ENCODE assay signal across 18 mouse cellular contexts in the genomic region with DNA sequence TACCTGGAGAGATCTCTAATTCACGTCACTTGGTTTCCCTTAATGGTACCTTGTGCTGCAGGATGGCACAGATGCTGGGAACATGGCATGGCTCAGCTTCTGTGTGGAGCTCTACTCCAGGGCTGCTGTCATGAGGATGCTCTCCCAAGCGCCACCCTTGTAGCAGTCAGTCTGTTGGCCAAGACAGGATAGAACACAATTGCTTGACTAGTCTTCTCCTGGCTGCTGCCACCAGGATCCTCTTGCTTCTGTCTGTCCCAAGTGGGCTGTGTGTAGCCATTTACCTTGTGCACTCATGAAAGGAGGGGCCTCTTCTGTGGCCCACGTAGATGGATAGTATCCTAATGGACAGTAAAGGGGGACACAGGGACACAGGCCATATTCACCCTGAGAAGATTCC.
"Had no signal": no experiment of that assay in that cellular context is flagged by ENCODE, and none has a peak within 500 bp of the region (broad histone marks: within the 10 kb centered on the region; RNA-seq: fewer than 3 reads in every experiment).

No protein-coding gene starts in this region.

- ATAC-seq: intestine, postnatal 0 days had no signal

- H3K27me3 ChIP-seq: kidney, embryonic 15.5 days; limb, embryonic 12.5 days; limb, embryonic 15.5 days; megakaryocyte, embryonic 14.5 days had no signal

- H3K4me1 ChIP-seq: liver, embryonic 13.5 days had no signal

- H3K9me3 ChIP-seq: kidney, embryonic 15.5 days; limb, embryonic 12.5 days; limb, embryonic 15.5 days; liver, embryonic 13.5 days; midbrain, embryonic 10.5 days had no signal

- H3K9ac ChIP-seq: kidney, embryonic 15.5 days; limb, embryonic 12.5 days; limb, embryonic 15.5 days; liver, embryonic 13.5 days had no signal

- H3K36me3 ChIP-seq: kidney, embryonic 15.5 days; limb, embryonic 12.5 days; limb, embryonic 15.5 days; liver, embryonic 13.5 days; midbrain, embryonic 10.5 days had no signal

- H3K4me3 ChIP-seq: limb, embryonic 12.5 days; limb, embryonic 15.5 days; liver, embryonic 13.5 days; megakaryocyte, embryonic 14.5 days had no signal

- H3K27ac ChIP-seq: kidney, embryonic 15.5 days; limb, embryonic 12.5 days; limb, embryonic 15.5 days; liver, embryonic 13.5 days; stomach, postnatal 0 days had no signal

- H3K4me2 ChIP-seq: limb, embryonic 15.5 days had no signal

- DNase-seq: kidney, adult 8-10 months; left cerebral cortex, postnatal 4 days; liver, embryonic 13.5 days; lung, adult 2 months; lung, postnatal 36 days; right cerebral cortex, adult 18-20 months; right cerebral cortex, postnatal 14 days; right cerebral cortex, postnatal 4 days; thymus, adult 2 months; thymus, postnatal 14 days; thymus, postnatal 4 days had no signal
